Mouse (Mus musculus) hindbrain, embryonic 14.5 days (tissue): ENCODE measurements at regions not wholly inside any gene's neighbourhood (a gene's known extent, or its start where the extent isn't known, plus 50 kb on each side); places are given as distances from the start of the nearest gene placed in this dataset.
A peak's percentile ranks its signal among the peaks of the same experiment; 100 is the strongest.

Experiments used
- ATAC-seq: fragments of 200-750 bp; cut with Nextera tagmentation; 2 replicates; pipeline ENCODE4 v1.8.0; 2017; ENCODE audit warnings: moderate number of reproducible peaks, mild to moderate bottlenecking, moderate TSS enrichment, moderate library complexity; ENCODE audit not compliant: low FRiP score
- DNase-seq: peaks from one replicate; pipeline ENCODE4 v3.0.0-alpha.2; 2015; ENCODE audit warnings: low spot score
- H3K27ac ChIP-seq: fragments of 300-500 bp; sonication (generic); 2 replicates; pipeline ENCODE4 v1.5.1; 2014; ENCODE audit warnings: mild to moderate bottlenecking, moderate library complexity
- H3K27me3 ChIP-seq: fragments of 300-500 bp; sonication (generic); 2 replicates; pipeline ENCODE4 v1.6.1; 2014; ENCODE audit warnings: mild to moderate bottlenecking, low read length, mixed read lengths; ENCODE audit not compliant: control insufficient read depth, insufficient read depth
- H3K36me3 ChIP-seq: fragments of 300-500 bp; sonication (generic); replicated peaks from 2 replicates; pipeline ENCODE4 v1.6.1; 2014; ENCODE audit not compliant: control insufficient read depth, insufficient read depth
- H3K4me1 ChIP-seq: fragments of 300-500 bp; sonication (generic); replicated peaks from 2 replicates; pipeline ENCODE4 v1.6.1; 2014; ENCODE audit warnings: antibody characterized with exemption, low read length, mixed read lengths; ENCODE audit not compliant: control insufficient read depth, insufficient read depth
- H3K4me2 ChIP-seq: fragments of 300-500 bp; sonication (generic); replicated peaks from 2 replicates; pipeline ENCODE4 v1.6.1; 2014; ENCODE audit warnings: mild to moderate bottlenecking, moderate library complexity
- H3K4me3 ChIP-seq: fragments of 300-500 bp; sonication (generic); replicated peaks from 2 replicates; pipeline ENCODE4 v1.5.1; 2014; ENCODE audit warnings: mild to moderate bottlenecking, low read length
- H3K9ac ChIP-seq: fragments of 300-500 bp; sonication (generic); 2 replicates; pipeline ENCODE4 v1.6.1; 2014
- H3K9me3 ChIP-seq: fragments of 300-500 bp; sonication (generic); 2 replicates; pipeline ENCODE4 v1.6.1; 2016; ENCODE audit warnings: low read length; ENCODE audit not compliant: control insufficient read depth
- WGBS: fragments of 180-500 bp; shearing (Covaris S2); extraction: QIAGEN DNeasy Blood & Tissue Kit; methylation state at CpG from one replicate; pipeline ENCODE4 v1.1.7; 2014; 5-methylcytosine and 5-hydroxymethylcytosine counted together

DNA sequence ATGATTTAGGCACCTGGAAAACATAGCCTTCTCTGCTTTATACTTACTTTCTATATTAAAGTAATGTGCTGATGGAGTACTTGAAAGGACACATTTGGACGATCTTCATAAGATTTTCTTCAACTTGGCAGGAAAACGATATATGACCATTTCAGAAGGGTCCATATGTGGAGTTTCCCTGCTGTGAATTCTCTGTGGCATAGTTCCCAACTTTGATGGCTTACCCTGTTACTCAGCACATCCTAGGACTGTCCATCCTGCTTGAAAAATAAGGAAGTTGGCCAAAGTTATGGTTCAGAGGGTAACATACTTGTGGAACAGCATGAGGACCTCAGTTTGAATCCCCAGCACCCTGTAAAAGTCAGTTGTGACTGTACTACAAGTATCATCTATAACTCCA is 109.2 kb upstream of the Pbx1 start:
- Histone ChIP-seq H3K9me3 (no peaks in the 10 kb centered on the region), H3K36me3 (no peaks in the 10 kb centered on the region), H3K27ac (no peak overlapping the region), H3K4me1 (no peaks in the 10 kb centered on the region), H3K9ac (no peak overlapping the region), H3K4me3 (no peak overlapping the region), H3K4me2 (no peak overlapping the region), H3K27me3 (no peaks in the 10 kb centered on the region)
- WGBS, result 77% methylated on average over 2 of the region's 2 CpGs
- DNase-seq (no peak), ATAC-seq (no peak)

DNA sequence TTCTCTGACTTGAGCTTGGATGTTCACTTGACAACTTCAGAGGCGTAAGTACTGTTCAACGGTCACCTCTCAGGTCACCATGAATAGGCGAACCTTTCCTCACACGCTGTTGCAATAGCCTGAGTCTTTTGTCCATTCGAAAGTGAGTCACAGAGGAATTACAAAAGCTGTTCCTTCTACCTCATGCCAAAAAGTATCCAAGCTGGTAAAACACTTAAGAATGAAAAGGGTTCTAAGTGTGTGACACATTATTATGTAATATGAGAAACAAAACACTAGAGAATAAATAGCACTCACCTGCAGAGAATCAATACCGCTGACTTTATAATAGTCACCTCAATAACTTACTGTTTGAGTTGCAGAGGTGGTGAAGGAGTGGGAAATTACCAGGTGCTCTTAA is 86.0 kb upstream of the Pbx1 start:
- WGBS, result 78% methylated on average over 6 of the region's 6 CpGs
- no peak for DNase-seq
- ATAC-seq, result no peak
- no peaks in the 10 kb centered on the region for H3K9me3 ChIP-seq
- no peaks in the 10 kb centered on the region for H3K36me3 ChIP-seq
- no peaks in the 10 kb centered on the region for H3K27me3 ChIP-seq
- no peaks in the 10 kb centered on the region for H3K4me1 ChIP-seq
- no peak overlapping the region for H3K4me2 ChIP-seq
- no peak overlapping the region for H3K9ac ChIP-seq
- H3K4me3 ChIP-seq, result no peak overlapping the region
- no peak overlapping the region for H3K27ac ChIP-seq

DNA sequence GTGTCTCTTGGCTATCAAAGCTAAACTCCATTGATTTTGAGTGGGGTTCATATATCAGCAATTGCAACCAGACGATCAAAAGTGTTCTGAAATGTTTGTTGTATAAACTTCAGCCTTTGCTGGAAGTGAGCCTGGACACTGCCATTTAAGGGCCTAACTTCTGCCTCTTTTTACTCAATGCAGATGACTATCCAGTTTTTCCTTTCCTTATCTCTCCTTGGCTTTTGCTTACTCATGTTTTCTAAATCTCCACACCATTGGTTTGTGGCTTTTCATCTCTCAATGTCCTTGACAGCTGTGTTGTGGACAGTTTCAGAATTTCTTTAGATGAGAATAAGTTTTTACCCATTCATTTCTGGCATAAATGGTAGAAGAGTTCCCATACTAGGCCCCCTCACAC is 74.3 kb upstream of the Pbx1 start:
- ATAC-seq, result no peak
- Histone ChIP-seq H3K4me2 (no peak overlapping the region), H3K36me3 (no peaks in the 10 kb centered on the region), H3K27ac (no peak overlapping the region), H3K9me3 (no peaks in the 10 kb centered on the region), H3K4me3 (no peak overlapping the region), H3K27me3 (no peaks in the 10 kb centered on the region), H3K9ac (no peak overlapping the region), H3K4me1 (no peaks in the 10 kb centered on the region; the same call in 1 of the 2 replicates)
- WGBS, result 89% methylated on average over 1 of the region's 1 CpGs
- DNase-seq, result no peak

DNA sequence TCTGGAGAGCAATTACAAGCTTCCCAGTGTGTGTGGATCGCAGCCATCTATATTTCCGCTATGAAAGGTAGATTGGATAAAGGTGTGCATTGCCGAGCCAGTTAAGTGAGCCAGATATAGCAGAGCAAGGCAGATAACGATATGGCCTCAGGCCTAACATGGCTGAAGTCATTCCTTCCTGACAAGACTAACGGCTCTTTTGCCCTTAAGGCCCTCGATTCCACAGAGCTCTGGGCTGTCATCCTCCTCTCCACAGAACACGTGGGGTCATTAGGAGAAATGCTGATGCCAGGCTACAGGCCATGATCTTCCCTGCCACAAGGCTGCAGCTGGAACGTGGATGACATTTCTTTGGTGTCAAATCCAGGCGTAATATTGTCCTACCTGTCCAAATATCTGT is 72.7 kb upstream of the Pbx1 start:
- 70% methylated on average over 9 of the region's 9 CpGs for WGBS
- H3K4me1 ChIP-seq, result no peaks in the 10 kb centered on the region; the same call in 1 of the 2 replicates
- no peaks in the 10 kb centered on the region for H3K27me3 ChIP-seq
- no peak for ATAC-seq
- no peaks in the 10 kb centered on the region for H3K36me3 ChIP-seq
- no peaks in the 10 kb centered on the region for H3K9me3 ChIP-seq
- no peak overlapping the region for H3K4me2 ChIP-seq
- H3K9ac ChIP-seq, result no peak overlapping the region
- no peak for DNase-seq
- H3K27ac ChIP-seq, result no peak overlapping the region
- no peak overlapping the region for H3K4me3 ChIP-seq

DNA sequence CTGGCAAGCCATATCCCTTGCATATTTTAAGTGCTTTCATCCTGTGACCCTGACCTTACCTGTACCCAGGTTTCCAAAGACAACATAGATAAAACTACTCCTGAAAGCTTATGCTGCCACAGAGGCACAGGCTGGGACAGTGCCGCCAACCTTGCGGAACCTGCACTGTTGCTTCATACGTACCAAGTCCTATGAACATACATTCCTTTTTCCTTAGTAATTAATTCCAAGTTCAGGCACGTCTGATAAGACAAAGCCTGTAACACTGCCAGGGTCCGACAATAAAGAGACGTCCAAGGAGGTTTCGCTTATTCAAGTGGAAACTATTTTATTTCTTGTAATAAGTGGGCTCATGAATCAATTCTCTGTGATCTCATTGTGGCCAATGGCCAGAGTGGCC is 70.2 kb upstream of the Pbx1 start:
- Histone ChIP-seq H3K36me3 (no peaks in the 10 kb centered on the region), H3K9me3 (no peaks in the 10 kb centered on the region), H3K4me2 (no peak overlapping the region), H3K4me1 (no peaks in the 10 kb centered on the region; the same call in 1 of the 2 replicates), H3K27ac (no peak overlapping the region), H3K9ac (no peak overlapping the region), H3K4me3 (no peak overlapping the region), H3K27me3 (no peaks in the 10 kb centered on the region)
- ATAC-seq (no peak), DNase-seq (no peak)
- WGBS, result 41% methylated on average over 7 of the region's 7 CpGs

DNA sequence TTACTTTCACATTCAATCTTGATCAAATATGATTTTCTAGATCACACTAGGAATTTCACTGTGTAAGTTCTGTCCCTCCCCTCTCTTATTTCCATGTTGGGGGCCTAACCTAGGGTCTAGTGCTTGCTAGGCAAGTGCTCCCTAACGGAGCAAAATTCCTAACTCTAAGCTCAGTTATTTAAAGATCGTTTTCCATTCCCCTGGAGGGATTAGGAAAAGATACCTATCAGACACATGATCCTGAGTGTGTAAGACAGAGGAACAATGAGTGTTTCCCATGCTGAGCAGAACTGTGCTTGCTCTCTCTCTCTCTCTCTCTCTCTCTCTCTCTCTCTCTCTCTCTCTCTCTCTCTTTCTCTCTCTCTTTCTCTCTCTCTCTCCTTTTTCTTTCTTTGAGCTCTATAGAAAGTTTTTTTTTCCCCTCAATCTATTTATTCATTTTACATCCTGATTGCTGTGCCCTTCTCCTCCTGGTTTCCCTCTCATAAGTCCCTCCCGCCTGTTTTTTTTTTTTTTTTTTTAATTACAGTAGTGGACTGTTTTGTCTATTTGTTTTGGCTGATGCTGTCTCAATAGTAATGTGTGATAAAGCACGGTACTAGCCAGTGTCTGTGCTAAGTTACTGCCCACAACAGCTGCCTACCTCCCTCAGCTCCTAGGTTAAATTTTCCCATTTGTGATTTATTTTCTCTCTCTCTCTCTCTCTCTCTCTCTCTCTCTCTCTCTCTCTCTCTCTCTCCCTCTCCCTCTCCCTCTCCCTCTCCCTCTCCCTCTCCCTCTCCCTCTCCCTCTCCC is 69.5 kb upstream of the Pbx1 start:
- Histone ChIP-seq H3K27me3 (no peaks in the 10 kb centered on the region), H3K27ac (no peak overlapping the region), H3K9me3 (no peaks in the 10 kb centered on the region), H3K4me2 (no peak overlapping the region), H3K4me3 (no peak overlapping the region), H3K9ac (no peak overlapping the region), H3K36me3 (no peaks in the 10 kb centered on the region), H3K4me1 (no peaks in the 10 kb centered on the region; the same call in 1 of the 2 replicates)
- WGBS, result 52% methylated on average over 4 of the region's 4 CpGs
- no peak for ATAC-seq
- no peak for DNase-seq

DNA sequence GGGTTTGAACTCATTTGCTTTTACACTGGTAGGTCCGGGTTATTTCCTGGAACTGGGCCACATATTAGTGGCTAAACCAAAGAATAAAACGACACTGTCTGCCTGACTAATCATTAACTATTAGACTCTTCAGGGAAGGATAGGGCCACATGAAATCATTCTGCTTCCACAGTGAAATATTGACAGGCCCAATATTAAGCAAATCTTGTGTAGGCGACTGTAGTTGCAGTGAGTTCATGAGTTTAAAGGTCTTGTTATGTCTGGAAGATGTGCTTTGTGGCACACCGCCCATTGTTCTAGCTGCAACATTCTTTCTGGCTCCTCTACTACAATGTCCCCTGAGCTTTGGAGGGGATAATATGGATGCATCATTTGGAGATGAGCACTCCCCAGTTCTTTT is 65.7 kb upstream of the Pbx1 start:
- no peak overlapping the region for H3K27ac ChIP-seq
- DNase-seq, result no peak
- 81% methylated on average over 4 of the region's 4 CpGs for WGBS

DNA sequence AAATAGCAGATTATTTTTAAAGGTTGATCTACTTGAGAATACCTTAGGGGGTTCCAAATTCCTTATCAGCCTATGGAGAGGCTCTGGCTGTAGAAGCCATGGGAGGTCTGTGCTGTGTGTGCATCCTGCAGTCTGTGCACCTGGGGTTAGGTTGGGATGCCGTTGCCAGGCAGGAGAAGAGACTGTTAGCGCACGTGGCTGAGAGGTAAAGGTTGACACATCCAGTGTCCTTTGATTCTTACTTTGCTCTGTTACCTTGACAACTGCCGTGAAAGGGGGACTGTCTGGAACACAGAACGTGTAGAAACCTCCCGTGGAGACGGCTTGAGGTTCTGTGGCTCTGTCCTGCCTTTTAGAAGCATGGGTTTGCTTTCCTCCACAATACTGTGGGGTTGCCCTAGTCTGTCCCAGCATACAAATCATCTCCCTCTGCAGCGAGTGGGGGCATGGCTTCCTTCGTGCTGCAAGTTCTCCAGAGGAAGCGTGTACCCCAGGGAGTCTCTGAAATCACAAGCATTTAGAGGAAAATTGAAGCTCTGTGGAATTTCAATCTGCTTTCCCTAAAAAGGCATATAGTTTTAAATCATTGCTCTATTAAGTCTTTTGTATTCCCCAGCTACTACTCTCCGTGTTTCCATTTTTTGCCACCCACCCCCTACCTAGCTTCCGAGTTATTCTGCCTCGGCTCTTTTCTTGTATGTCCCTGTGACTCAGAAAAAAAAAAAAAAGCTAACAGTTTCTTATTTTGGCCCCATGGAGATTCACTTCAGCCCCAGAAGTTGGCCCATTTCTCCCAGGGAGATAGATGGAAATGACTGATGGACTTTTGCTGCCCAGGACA is 63.8 kb upstream of the Pbx1 start:
- Histone ChIP-seq H3K4me2 (no peak overlapping the region; the same call in 1 of the 2 replicates), H3K9me3 (no peaks in the 10 kb centered on the region), H3K4me3 (no peak overlapping the region), H3K9ac (no peak overlapping the region), H3K36me3 (no peaks in the 10 kb centered on the region), H3K4me1 (peaks cover 8% of the 10 kb centered on the region; the same call in 1 of the 2 replicates), H3K27ac (no peak overlapping the region), H3K27me3 (no peaks in the 10 kb centered on the region)
- no peak for DNase-seq
- peak; percentile 46; the same call in 1 of the 2 replicates for ATAC-seq
- WGBS, result 38% methylated on average over 13 of the region's 13 CpGs

More for the DNA sequence above, 65.7 kb upstream of the Pbx1 start:
- Histone ChIP-seq H3K9ac (no peak overlapping the region), H3K27me3 (no peaks in the 10 kb centered on the region), H3K4me3 (no peak overlapping the region), H3K9me3 (no peaks in the 10 kb centered on the region), H3K4me2 (no peak overlapping the region), H3K4me1 (peaks cover 8% of the 10 kb centered on the region), H3K36me3 (no peaks in the 10 kb centered on the region)
- no peak for ATAC-seq

DNA sequence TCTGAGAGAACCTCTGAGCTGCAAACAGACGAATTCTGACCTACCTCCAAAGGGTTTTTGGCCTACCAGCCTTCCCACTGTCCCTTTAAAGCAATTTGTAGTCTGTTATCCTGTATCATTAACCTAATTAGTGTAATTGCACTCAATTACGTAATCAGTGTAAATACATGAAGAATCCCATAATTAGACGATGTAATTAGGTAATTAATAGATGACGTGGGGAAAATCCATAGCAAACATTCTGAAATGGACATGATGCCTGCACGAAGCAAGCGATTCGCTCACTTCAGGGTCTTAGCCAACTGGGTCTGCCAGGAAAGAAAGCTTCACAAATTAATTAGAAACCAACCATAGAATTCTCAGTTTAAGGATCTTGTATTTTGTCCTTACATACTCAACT is 55.4 kb upstream of the Pbx1 start:
- ATAC-seq, result no peak
- whole genome bisulfite sequencing, result 77% methylated on average over 7 of the region's 7 CpGs
- H3K4me2 ChIP-seq, result no peak overlapping the region

More for the DNA sequence above, 55.4 kb upstream of the Pbx1 start:
- H3K27me3 ChIP-seq, result no peaks in the 10 kb centered on the region
- H3K4me1 ChIP-seq, result no peaks in the 10 kb centered on the region
- H3K9ac ChIP-seq, result no peak overlapping the region
- H3K27ac ChIP-seq, result no peak overlapping the region
- H3K4me3 ChIP-seq, result no peak overlapping the region
- H3K36me3 ChIP-seq, result no peaks in the 10 kb centered on the region
- H3K9me3 ChIP-seq, result no peaks in the 10 kb centered on the region
- no peak for DNase-seq
